Mouse (Mus musculus) testis, adult 2 months (tissue): ENCODE results near the gene Rpl9-ps6.

Experiments used
- CTCF ChIP-seq: fragments of 200-500 bp; IDR thresholded peaks from 2 replicates; pipeline ENCODE4 v1.5.1; 2012; ENCODE audit warnings: low read depth, mild to moderate bottlenecking, inconsistent platforms, low read length, moderate library complexity; ENCODE audit not compliant: control insufficient read depth, insufficient read depth, insufficient replicate concordance
- POLR2A ChIP-seq: fragments of 200-500 bp; IDR thresholded peaks from 2 replicates; pipeline ENCODE4 v1.6.1; 2012; ENCODE audit warnings: low read depth, mild to moderate bottlenecking, inconsistent platforms, low read length, moderate library complexity; ENCODE audit not compliant: control insufficient read depth

DNA sequence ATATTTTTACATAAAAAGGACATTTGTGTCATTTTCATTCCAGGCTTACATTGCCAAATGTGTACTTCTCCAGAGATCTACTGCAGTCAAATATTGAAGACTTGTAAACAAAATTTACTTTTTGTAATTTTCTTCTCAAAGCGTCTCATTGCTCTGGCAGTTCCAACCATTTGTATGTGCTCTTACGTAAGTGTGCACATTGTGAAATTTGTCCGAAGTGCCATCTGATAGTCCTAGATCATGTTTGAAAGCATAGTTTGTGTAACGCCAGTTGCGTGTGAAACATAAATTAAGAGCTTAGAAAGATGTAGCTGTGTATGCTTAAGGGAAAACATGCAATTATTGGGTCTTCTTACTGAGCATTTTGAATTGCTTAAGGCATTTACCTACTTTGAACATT lies 40.1 kb upstream of the Rpl9-ps6 start:
- TF ChIP-seq CTCF (no peak), POLR2A (no peak)
